Mouse (Mus musculus): ENCODE measurements around the gene Srebf1. TPM values are rescaled to one million over a fixed set of nuclear protein-coding genes. Genes with fewer than 3 reads are reported as not detected.
A peak's percentile ranks its signal among the peaks of the same experiment; 100 is the strongest.

The Srebf1 gene
- polyA plus RNA-seq, 1 experiment from 2014 or later = 70.9 TPM

- Histone ChIP-seq H3K36me3 (ENCODE audit: control insufficient read depth, insufficient read depth, low read length) (peaks cover 7% of the 10 kb centered on the region; the same call in 1 of the 2 replicates), H3K27me3 (ENCODE audit: control insufficient read depth, insufficient read depth, low read length) (no peaks in the 10 kb centered on the region), H3K4me2 (replicated peaks; ENCODE audit: low read depth, low read length) (no peak overlapping the region), H3K9ac (replicated peaks; ENCODE audit: low read depth, low read length) (no peak overlapping the region), H3K4me1 (ENCODE audit: control insufficient read depth, insufficient read depth, low read length) (peaks cover 63% of the 10 kb centered on the region), H3K4me3 (ENCODE audit: low read depth, low read length) (no peak overlapping the region), H3K9me3 (ENCODE audit: control insufficient read depth, low read depth, low read length) (no peaks in the 10 kb centered on the region), H3K27ac (ENCODE audit: low read length) (peak overlapping the region; percentile 44; the same call in 1 of the 2 replicates)
- ATAC-seq (ENCODE audit: insufficient number of reproducible peaks, insufficient read depth, low FRiP score, low read depth) = no peak
- WGBS = 63% methylated on average over 6 of the region's 6 CpGs
These were observed 57.9 kb downstream of the Srebf1 start for GRCm38 (mm10) chr11:60164450-60164849.

GRCm38 (mm10) chr11:60163362-60163761 is 59.0 kb downstream of the Srebf1 start:
- Histone ChIP-seq H3K9ac (replicated peaks; ENCODE audit: low read depth, low read length) (no peak overlapping the region), H3K9me3 (ENCODE audit: control insufficient read depth, low read depth, low read length) (no peaks in the 10 kb centered on the region), H3K4me2 (replicated peaks; ENCODE audit: low read depth, low read length) (no peak overlapping the region), H3K4me3 (ENCODE audit: low read depth, low read length) (no peak overlapping the region), H3K4me1 (ENCODE audit: control insufficient read depth, insufficient read depth, low read length) (peaks cover 52% of the 10 kb centered on the region), H3K36me3 (ENCODE audit: control insufficient read depth, insufficient read depth, low read length) (peaks cover 10% of the 10 kb centered on the region; the same call in 1 of the 2 replicates), H3K27ac (ENCODE audit: low read length) (no peak overlapping the region), H3K27me3 (ENCODE audit: control insufficient read depth, insufficient read depth, low read length) (no peaks in the 10 kb centered on the region)
- WGBS = 83% methylated on average over 4 of the region's 4 CpGs
- ATAC-seq (ENCODE audit: insufficient number of reproducible peaks, insufficient read depth, low FRiP score, low read depth) = no peak

- 84% methylated on average over 1 of the region's 1 CpGs for WGBS
- Histone ChIP-seq H3K36me3 (ENCODE audit: control insufficient read depth, insufficient read depth, low read length) (peaks cover 10% of the 10 kb centered on the region; the same call in 1 of the 2 replicates), H3K27me3 (ENCODE audit: control insufficient read depth, insufficient read depth, low read length) (no peaks in the 10 kb centered on the region), H3K4me2 (replicated peaks; ENCODE audit: low read depth, low read length) (no peak overlapping the region), H3K9me3 (ENCODE audit: control insufficient read depth, low read depth, low read length) (no peaks in the 10 kb centered on the region), H3K4me1 (ENCODE audit: control insufficient read depth, insufficient read depth, low read length) (peaks cover 44% of the 10 kb centered on the region), H3K27ac (ENCODE audit: low read length) (no peak overlapping the region), H3K4me3 (ENCODE audit: low read depth, low read length) (no peak overlapping the region), H3K9ac (replicated peaks; ENCODE audit: low read depth, low read length) (no peak overlapping the region)
- no peak for ATAC-seq (ENCODE audit: insufficient number of reproducible peaks, insufficient read depth, low FRiP score, low read depth)
These were observed 59.8 kb downstream of the Srebf1 start for GRCm38 (mm10) chr11:60162547-60162946.

DNA sequence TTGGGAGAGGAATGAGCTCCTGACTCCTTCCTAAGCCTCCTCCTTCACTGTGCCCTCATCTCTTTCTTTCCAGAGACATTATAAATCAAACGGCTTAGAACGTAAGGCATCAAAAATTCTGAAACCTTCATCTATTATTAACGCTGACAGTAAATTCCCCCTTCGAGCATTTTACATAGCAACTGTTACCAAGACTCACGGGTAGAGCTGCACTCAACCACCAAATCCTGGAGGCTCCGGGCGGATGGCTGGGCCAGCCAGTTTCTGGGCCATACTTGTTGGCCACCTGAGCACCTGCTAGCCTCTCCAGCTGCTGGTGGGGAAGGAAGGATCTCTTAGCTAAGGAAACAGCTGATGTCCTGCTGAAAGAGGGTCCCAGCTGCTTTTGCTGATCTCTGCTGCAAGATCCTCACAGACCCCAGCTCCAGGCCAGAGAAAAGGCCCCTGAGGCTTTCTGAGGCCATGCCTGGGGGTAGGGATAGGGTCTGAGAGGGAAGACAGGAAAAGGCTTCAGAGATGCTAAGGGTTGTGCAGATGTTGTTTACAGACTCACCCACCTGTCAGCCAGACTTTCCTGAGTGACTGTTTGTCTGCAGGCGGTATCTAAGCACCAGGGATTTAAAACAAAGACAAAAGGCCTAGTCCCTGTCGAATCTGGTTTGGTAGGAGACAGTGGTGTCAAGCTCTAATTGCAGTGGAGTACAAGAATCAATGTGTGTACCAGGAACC is 61.1 kb downstream of the Srebf1 start:
- Histone ChIP-seq H3K27ac (ENCODE audit: low read length) (no peak overlapping the region), H3K9me3 (ENCODE audit: control insufficient read depth, low read depth, low read length) (no peaks in the 10 kb centered on the region), H3K4me3 (ENCODE audit: low read depth, low read length) (no peak overlapping the region), H3K4me1 (ENCODE audit: control insufficient read depth, insufficient read depth, low read length) (peaks cover 37% of the 10 kb centered on the region), H3K9ac (replicated peaks; ENCODE audit: low read depth, low read length) (no peak overlapping the region), H3K4me2 (replicated peaks; ENCODE audit: low read depth, low read length) (no peak overlapping the region), H3K27me3 (ENCODE audit: control insufficient read depth, insufficient read depth, low read length) (no peaks in the 10 kb centered on the region), H3K36me3 (ENCODE audit: control insufficient read depth, insufficient read depth, low read length) (peaks cover 10% of the 10 kb centered on the region; the same call in 1 of the 2 replicates)
- WGBS = 45% methylated on average over 9 of the region's 9 CpGs
- ATAC-seq (ENCODE audit: insufficient number of reproducible peaks, insufficient read depth, low FRiP score, low read depth) = no peak

DNA sequence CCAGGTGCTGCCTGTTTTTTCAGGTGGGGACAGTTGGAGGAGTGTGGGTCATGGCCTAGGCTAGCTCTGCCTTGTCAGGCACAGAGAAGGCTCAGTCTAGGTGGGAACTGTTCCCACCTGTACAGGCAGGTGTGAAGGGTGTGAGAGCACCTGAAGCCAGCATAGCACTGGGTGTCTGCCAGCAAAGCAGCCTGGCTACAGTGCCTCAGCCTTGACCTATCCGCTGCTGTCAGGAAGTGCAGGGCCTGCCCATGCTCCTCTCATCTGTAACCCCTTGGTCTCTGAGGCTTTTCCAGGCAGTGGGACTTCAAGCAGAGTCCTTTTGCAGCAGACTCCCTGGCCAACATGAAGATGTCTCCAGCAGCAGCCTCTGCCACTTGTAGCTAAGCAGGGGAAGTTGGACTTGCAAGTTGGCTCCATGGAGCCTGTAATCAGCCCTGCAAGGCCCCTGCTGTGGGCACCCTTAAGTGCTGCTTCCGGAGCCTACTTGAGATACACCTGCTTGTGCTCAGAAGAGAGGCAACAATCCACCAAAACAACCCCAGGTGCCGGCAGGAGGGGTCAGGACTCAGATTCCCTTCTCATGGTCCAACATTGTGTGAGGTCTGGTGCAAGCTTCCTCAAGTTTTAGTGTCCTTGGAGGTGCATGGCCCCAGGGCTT is 61.8 kb downstream of the Srebf1 start:
- WGBS = 57% methylated on average over 3 of the region's 3 CpGs
- no peak for ATAC-seq (ENCODE audit: insufficient number of reproducible peaks, insufficient read depth, low FRiP score, low read depth)
- Histone ChIP-seq H3K27me3 (ENCODE audit: control insufficient read depth, insufficient read depth, low read length) (no peaks in the 10 kb centered on the region), H3K4me2 (replicated peaks; ENCODE audit: low read depth, low read length) (no peak overlapping the region), H3K9ac (replicated peaks; ENCODE audit: low read depth, low read length) (no peak overlapping the region), H3K36me3 (ENCODE audit: control insufficient read depth, insufficient read depth, low read length) (peaks cover 10% of the 10 kb centered on the region; the same call in 1 of the 2 replicates), H3K27ac (ENCODE audit: low read length) (no peak overlapping the region), H3K4me1 (ENCODE audit: control insufficient read depth, insufficient read depth, low read length) (peaks cover 32% of the 10 kb centered on the region), H3K9me3 (ENCODE audit: control insufficient read depth, low read depth, low read length) (no peaks in the 10 kb centered on the region), H3K4me3 (ENCODE audit: low read depth, low read length) (no peak overlapping the region)

DNA sequence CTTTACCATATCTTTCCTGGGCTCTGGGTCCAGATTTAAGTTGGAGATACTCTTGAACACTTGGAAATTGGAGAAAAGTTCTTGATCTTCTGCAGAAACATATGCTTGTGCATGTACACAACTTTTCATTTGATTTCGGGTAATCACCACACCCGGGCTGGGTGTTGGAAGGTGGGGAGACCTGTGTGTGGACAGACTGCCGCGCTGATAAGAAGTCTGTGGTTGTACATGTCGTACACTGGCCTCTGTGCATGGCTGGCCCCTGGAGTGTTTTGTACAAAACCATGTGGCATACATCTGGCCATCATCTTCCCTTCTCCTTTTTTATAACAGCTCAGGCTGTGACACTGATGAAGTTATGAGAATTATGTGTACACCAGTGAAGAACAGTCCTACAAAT is 62.4 kb downstream of the Srebf1 start:
- Histone ChIP-seq H3K4me2 (replicated peaks; ENCODE audit: low read depth, low read length) (no peak overlapping the region), H3K4me3 (ENCODE audit: low read depth, low read length) (no peak overlapping the region)
- WGBS = 68% methylated on average over 5 of the region's 5 CpGs

DNA sequence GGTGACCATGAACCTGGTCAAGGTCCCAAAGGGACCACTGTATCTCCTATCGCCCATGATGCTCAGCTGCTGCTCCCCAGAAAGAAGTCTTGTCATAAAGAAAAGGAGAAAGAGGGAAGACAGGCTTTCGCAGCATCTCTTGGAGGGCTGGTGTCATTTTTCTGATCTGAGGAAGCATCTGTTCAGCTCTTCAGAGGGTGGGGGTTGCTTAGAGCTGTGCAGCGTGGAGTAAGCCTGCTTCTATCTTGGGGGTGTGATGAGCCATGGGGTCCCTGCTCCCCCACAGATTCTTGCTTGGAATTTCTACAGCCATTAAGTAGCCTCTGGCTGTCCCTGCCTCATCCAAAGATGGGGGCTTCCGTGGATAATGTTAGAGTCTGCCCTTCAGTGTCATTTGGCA is 64.1 kb downstream of the Srebf1 start:
- Histone ChIP-seq H3K4me3 (ENCODE audit: low read depth, low read length) (no peak overlapping the region), H3K9me3 (ENCODE audit: control insufficient read depth, low read depth, low read length) (no peaks in the 10 kb centered on the region), H3K4me1 (ENCODE audit: control insufficient read depth, insufficient read depth, low read length) (peaks cover 14% of the 10 kb centered on the region), H3K36me3 (ENCODE audit: control insufficient read depth, insufficient read depth, low read length) (peaks cover 15% of the 10 kb centered on the region), H3K4me2 (replicated peaks; ENCODE audit: low read depth, low read length) (no peak overlapping the region), H3K9ac (replicated peaks; ENCODE audit: low read depth, low read length) (no peak overlapping the region), H3K27ac (ENCODE audit: low read length) (no peak overlapping the region), H3K27me3 (ENCODE audit: control insufficient read depth, insufficient read depth, low read length) (no peaks in the 10 kb centered on the region)
- no peak for ATAC-seq (ENCODE audit: insufficient number of reproducible peaks, insufficient read depth, low FRiP score, low read depth)
- WGBS = 79% methylated on average over 4 of the region's 4 CpGs

More for the DNA sequence above, 62.4 kb downstream of the Srebf1 start:
- Histone ChIP-seq H3K27me3 (ENCODE audit: control insufficient read depth, insufficient read depth, low read length) (no peaks in the 10 kb centered on the region), H3K4me1 (ENCODE audit: control insufficient read depth, insufficient read depth, low read length) (peaks cover 30% of the 10 kb centered on the region), H3K36me3 (ENCODE audit: control insufficient read depth, insufficient read depth, low read length) (peaks cover 10% of the 10 kb centered on the region; the same call in 1 of the 2 replicates), H3K27ac (ENCODE audit: low read length) (no peak overlapping the region), H3K9ac (replicated peaks; ENCODE audit: low read depth, low read length) (no peak overlapping the region), H3K9me3 (ENCODE audit: control insufficient read depth, low read depth, low read length) (no peaks in the 10 kb centered on the region)
- ATAC-seq (ENCODE audit: insufficient number of reproducible peaks, insufficient read depth, low FRiP score, low read depth) = no peak

DNA sequence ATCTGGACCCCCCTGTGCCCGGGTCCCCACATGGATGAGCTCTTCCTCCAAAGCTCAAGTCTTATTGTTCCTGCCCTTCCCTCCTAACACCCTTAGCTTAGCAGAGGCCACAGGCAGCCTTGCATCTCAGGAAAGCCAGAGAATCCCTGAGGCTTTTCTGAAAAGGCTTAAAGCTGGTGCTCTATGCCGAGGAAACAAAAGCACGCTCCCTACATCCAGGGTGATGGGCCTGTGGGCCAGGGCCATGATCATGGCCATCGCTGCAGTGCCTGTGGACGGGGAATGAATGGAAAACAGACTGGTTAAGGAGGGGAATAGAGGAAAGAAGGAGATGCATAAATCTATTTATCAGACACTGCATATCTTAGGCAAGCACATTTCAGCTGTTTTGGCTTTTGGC is 66.7 kb downstream of the Srebf1 start:
- Histone ChIP-seq H3K27ac (ENCODE audit: low read length) (no peak overlapping the region), H3K9me3 (ENCODE audit: control insufficient read depth, low read depth, low read length) (no peaks in the 10 kb centered on the region), H3K4me2 (replicated peaks; ENCODE audit: low read depth, low read length) (no peak overlapping the region), H3K9ac (replicated peaks; ENCODE audit: low read depth, low read length) (no peak overlapping the region), H3K4me3 (ENCODE audit: low read depth, low read length) (no peak overlapping the region), H3K36me3 (ENCODE audit: control insufficient read depth, insufficient read depth, low read length) (peaks cover 15% of the 10 kb centered on the region), H3K4me1 (ENCODE audit: control insufficient read depth, insufficient read depth, low read length) (peaks cover 5% of the 10 kb centered on the region; the same call in 1 of the 2 replicates), H3K27me3 (ENCODE audit: control insufficient read depth, insufficient read depth, low read length) (no peaks in the 10 kb centered on the region)
- no peak for ATAC-seq (ENCODE audit: insufficient number of reproducible peaks, insufficient read depth, low FRiP score, low read depth)
- WGBS = 83% methylated on average over 5 of the region's 5 CpGs

Data from stomach, embryonic 14.5 days (tissue).